Mouse (Mus musculus): ENCODE data around the gene Cldn13.
"Not testable (repeated sequence)": the region's sequence is repeated elsewhere in the genome, so short reads cannot be mapped to it uniquely, and the experiment has no call there.

DNA sequence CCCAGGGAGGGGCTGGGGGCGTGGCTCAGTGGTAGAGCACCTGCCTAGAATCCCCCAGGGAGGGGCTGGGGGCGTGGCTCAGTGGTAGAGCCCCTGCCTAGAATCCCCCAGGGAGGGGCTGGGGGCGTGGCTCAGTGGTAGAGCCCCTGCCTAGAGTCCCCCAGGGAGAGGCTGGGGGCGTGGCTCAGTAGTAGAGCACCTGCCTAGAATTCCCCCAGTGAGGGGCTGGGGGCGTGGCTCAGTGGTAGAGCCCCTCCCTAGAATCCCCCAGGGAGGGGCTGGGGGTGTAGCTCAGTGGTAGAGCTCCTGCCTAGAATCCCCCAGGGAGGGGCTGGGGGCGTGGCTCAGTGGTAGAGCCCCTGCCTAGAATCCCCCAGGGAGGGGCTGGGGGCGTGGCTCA is 24.2 kb upstream of the Cldn13 start:
- not testable (repeated sequence) for TF ChIP-seq CTCF (conservative IDR thresholded peaks at IDR 0.05; ENCODE audit: low read length); POU5F1 (IDR thresholded peaks at IDR 0.05; ENCODE audit: borderline replicate concordance, low read length)
